Mouse (Mus musculus) CH12F3 (cell line): ENCODE results near the gene Gins2.

Source experiments
- in situ Hi-C: fragments of 300-500 bp; cut with MboI; formaldehyde crosslinking; loops from 2 replicates; pipeline ENCODE4 v1.14.3; 2020; ENCODE audit warnings: low sequenced_read_pairs

The Gins2 gene

DNA sequence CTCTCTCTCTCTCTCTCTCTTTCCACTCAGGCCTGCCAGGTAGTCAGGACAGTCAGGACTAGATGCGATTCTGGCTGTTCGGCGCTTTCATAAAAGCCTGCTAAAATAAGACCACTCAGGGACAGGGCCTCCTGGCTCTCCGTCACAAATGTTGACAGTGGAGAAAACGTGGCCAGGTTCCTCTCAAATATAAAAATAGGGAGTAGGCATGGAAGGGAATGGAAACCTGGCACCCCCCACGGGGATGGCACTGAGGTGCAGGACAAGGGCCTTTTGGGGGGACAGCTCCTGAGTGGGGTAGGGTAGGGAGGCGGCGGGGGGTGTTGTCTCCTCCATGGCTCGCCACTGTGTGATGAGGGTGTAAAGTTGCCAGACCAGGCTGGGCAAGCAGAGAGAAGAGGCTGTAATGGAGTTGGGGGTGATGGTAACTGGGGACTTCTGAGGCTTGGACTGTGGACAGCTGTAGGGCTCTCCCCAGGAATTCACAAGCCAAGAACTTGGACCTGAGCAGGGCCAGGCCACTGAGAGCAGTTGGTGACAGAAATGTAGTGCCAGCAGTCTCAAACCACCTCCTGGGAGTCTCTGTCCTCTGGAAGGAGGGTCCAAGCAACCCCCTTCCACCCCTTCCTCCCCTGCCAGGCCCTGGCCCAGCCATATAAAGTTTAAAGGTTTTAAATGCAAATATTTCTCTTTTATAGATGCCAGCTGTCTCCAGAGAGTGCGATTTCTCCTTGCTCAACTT lies 57.2 kb downstream of the Gins2 start:
- in situ Hi-C loops, result no loop called here

DNA sequence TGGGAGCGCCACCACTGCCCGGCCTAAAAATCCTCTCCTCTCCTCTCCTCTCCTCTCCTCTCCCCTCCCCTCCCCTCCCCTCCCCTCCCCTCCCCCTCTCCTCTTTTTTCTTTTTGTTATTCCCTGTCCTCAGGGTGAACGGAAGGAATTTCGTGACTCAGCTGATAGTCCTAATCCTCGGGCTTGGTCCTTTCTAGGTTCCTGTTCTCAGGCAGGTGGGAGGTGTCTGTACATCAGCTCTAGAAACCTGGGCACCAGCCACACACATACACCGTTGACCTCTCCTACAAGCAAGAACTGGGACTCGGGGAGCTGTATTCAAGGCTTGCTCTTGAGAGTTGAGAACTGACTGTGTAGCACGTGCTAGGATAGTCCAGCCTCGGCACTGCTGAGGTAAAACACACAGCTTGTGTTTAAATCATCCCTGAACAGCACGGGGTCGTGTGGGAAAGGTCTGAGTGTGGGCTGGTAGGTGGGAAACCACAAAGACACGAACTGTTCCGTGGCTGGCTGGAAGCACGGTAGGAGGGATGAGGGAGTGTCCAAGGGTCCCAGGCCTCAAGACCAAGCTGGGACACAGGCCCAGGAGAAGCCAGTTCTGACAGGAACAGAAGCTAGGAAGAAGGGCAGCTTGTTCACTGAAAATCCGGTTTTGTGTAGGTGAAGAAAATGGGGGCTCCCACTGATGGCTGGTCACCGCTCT lies 58.0 kb downstream of the Gins2 start:
- in situ Hi-C loops, result no loop called here

DNA sequence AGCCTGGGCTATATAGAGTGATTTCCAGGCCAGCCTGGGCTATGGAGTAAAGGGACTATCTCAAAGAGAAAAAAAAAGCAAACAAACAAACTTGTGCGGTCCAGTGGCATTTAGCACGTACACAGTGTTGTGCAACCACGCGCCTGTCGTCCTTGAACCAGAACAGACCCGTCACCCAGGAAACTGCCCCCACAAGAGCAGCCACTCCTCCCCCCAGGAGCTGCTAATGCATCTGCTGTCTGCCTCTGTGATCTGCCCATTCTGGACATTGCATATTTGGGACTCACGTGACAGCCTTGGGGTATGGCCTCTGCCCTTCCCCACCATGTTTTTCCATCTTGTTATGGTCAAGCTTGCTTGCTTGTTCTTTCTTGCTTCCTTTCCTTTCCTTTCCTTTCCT lies 59.9 kb downstream of the Gins2 start:
- in situ Hi-C loops, result no loop called here
